Mouse (Mus musculus): Measurements from ENCODE around the gene Rc3h1. TPM values are rescaled to one million over a fixed set of nuclear protein-coding genes. Genes with fewer than 3 reads are reported as not detected.
"Not testable (repeated sequence)": the region's sequence is repeated elsewhere in the genome, so short reads cannot be mapped to it uniquely, and the experiment has no call there.

The Rc3h1 gene
- polyA plus RNA-seq, 1 experiment from 2014 or later, result 5.9 TPM

- H3K4me2 ChIP-seq, result no peak overlapping the region
- ATAC-seq (replicated peaks; ENCODE audit: insufficient number of reproducible peaks, insufficient read depth, low FRiP score, low read depth), result no peak
- H3K36me3 ChIP-seq, result peaks cover 83% of the 10 kb centered on the region
- H3K27me3 ChIP-seq, result no peaks in the 10 kb centered on the region
- no peaks in the 10 kb centered on the region for H3K4me1 ChIP-seq (replicated peaks)
- WGBS, result 93% methylated on average over 7 of the region's 7 CpGs
- H3K4me3 ChIP-seq, result no peak overlapping the region
- no peaks in the 10 kb centered on the region for H3K9me3 ChIP-seq (replicated peaks)
- H3K9ac ChIP-seq, result no peak overlapping the region
- H3K27ac ChIP-seq, result no peak overlapping the region
Measured at GRCm38 (mm10) chr1:160963199-160963598, 57.0 kb downstream of the Rc3h1 start.

GRCm38 (mm10) chr1:160967268-160967667 is 61.0 kb downstream of the Rc3h1 start:
- H3K9me3 ChIP-seq (replicated peaks), result no peaks in the 10 kb centered on the region
- no peak for ATAC-seq (replicated peaks; ENCODE audit: insufficient number of reproducible peaks, insufficient read depth, low FRiP score, low read depth)
- no peaks in the 10 kb centered on the region for H3K4me1 ChIP-seq (replicated peaks)
- H3K9ac ChIP-seq, result no peak overlapping the region
- H3K4me2 ChIP-seq, result no peak overlapping the region
- H3K36me3 ChIP-seq, result peaks cover 66% of the 10 kb centered on the region
- H3K4me3 ChIP-seq, result no peak overlapping the region
- no peak overlapping the region for H3K27ac ChIP-seq
- WGBS, result 77% methylated on average over 1 of the region's 1 CpGs
- no peaks in the 10 kb centered on the region for H3K27me3 ChIP-seq

DNA sequence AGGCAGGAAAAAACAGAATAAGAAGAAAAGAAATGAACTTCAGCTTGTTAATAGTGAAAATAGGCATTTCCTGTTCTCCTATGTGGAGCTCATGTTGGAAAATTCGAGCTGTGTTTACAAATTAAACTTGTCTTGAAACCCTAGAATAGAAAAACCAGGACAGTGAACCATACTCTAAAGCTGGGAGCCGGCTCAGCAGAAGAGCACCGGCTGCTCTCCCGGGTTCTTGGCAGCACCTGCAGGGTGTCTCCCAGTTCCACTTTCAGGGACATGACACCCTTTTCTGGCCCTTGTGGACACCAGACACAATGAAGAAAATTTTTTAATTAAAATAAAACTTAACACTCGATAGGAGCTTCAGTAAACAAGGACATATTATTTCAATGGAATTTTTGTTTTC is 62.4 kb downstream of the Rc3h1 start:
- 78% methylated on average over 5 of the region's 5 CpGs for WGBS
- Histone ChIP-seq H3K36me3 (peaks cover 54% of the 10 kb centered on the region), H3K4me1 (replicated peaks) (no peaks in the 10 kb centered on the region), H3K27ac (no peak overlapping the region), H3K4me3 (no peak overlapping the region), H3K9ac (no peak overlapping the region), H3K9me3 (replicated peaks) (no peaks in the 10 kb centered on the region), H3K4me2 (no peak overlapping the region), H3K27me3 (no peaks in the 10 kb centered on the region)
- no peak for ATAC-seq (replicated peaks; ENCODE audit: insufficient number of reproducible peaks, insufficient read depth, low FRiP score, low read depth)

GRCm38 (mm10) chr1:160978071-160978735 is 72.0 kb downstream of the Rc3h1 start, which contains the start of gene Serpinc1:
Gene Serpinc1, plus strand, starts transcription at chr1:160978585.
- 85% methylated on average over 4 of the region's 4 CpGs for WGBS
- no peaks in the 10 kb centered on the region for H3K9me3 ChIP-seq (replicated peaks)

DNA sequence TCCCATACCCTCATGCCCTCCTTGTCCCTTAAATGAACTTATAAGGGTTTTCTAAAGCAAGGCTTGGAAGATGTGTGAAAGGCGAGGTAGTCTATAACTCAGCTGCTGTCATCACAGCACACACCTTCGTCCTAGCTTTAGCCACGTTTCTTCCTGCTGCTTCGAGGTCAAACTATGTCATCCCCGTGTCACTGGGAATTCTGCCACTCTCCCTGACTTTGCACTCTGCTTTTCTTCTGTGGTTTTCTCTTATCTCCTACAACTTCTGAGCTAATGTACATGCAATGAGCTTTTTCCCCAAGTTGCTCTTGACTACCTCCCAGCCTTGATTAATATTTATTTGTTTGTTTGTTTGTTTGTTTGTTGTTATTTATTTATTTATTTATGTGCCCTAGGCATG is 73.8 kb downstream of the Rc3h1 start:
- 70% methylated on average over 5 of the region's 5 CpGs for WGBS

More at GRCm38 (mm10) chr1:160978071-160978735, 72.0 kb downstream of the Rc3h1 start, which contains the start of gene Serpinc1:
- Histone ChIP-seq H3K27me3 (no peaks in the 10 kb centered on the region), H3K4me3 (no peak within 1 kb of the TSS), H3K27ac (no peak within 1 kb of the TSS), H3K36me3 (peaks cover 6% of the 10 kb centered on the region; the same call in 1 of the 2 replicates), H3K9ac (no peak within 1 kb of the TSS), H3K4me1 (replicated peaks) (no peaks in the 10 kb centered on the region), H3K4me2 (no peak within 1 kb of the TSS)
- no peak for ATAC-seq (replicated peaks; ENCODE audit: insufficient number of reproducible peaks, insufficient read depth, low FRiP score, low read depth)

DNA sequence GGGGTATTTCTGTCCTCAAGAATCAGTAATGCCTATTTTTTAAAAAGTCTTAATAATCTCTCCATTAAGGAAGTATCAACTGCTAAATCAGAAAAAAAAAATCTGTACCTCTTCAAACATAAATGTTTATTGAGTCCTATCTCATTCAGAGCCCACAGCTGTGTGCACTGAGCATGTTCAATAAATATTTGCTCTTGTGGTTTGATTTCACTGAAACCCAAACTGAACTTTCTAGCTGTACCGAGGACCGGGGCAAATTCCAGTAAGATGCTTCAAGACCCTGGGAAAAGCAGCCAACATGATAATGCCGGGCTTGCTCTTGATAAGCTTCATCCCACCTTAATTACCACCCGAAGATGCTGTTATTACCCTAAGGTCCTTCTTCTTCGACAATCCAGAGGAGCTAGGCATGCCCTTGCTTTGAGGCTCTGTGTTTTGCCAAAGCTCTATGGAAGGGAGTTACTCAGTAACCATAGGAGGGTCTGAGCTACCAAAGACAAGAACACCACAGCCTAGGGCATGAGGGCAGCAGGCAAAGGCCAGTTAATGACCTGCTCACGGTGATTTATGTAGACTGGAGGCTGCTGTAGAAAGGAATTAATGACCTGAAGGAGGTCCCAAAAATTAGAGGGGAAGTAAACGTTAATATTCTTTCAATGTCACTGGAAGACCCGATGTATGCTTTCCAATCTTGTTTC is 74.5 kb downstream of the Rc3h1 start:
- 0 out of 2 replicates have a peak, but pooled peaks cover 2% of the 10 kb centered on the region for H3K36me3 ChIP-seq
- ATAC-seq (replicated peaks; ENCODE audit: insufficient number of reproducible peaks, insufficient read depth, low FRiP score, low read depth), result no peak
- no peak overlapping the region for H3K9ac ChIP-seq
- no peak overlapping the region for H3K4me2 ChIP-seq
- no peaks in the 10 kb centered on the region for H3K4me1 ChIP-seq (replicated peaks)
- no peaks in the 10 kb centered on the region for H3K9me3 ChIP-seq (replicated peaks)
- 79% methylated on average over 8 of the region's 8 CpGs for WGBS
- no peaks in the 10 kb centered on the region for H3K27me3 ChIP-seq
- H3K27ac ChIP-seq, result no peak overlapping the region
- H3K4me3 ChIP-seq, result no peak overlapping the region

More for the DNA sequence above, 73.8 kb downstream of the Rc3h1 start:
- H3K27me3 ChIP-seq, result no peaks in the 10 kb centered on the region
- H3K4me2 ChIP-seq, result no peak overlapping the region
- H3K36me3 ChIP-seq, result peaks cover 6% of the 10 kb centered on the region; the same call in 1 of the 2 replicates
- H3K4me3 ChIP-seq, result no peak overlapping the region
- no peaks in the 10 kb centered on the region for H3K4me1 ChIP-seq (replicated peaks)
- no peak for ATAC-seq (replicated peaks; ENCODE audit: insufficient number of reproducible peaks, insufficient read depth, low FRiP score, low read depth)
- no peak overlapping the region for H3K9ac ChIP-seq
- H3K9me3 ChIP-seq (replicated peaks), result no peaks in the 10 kb centered on the region
- H3K27ac ChIP-seq, result no peak overlapping the region

DNA sequence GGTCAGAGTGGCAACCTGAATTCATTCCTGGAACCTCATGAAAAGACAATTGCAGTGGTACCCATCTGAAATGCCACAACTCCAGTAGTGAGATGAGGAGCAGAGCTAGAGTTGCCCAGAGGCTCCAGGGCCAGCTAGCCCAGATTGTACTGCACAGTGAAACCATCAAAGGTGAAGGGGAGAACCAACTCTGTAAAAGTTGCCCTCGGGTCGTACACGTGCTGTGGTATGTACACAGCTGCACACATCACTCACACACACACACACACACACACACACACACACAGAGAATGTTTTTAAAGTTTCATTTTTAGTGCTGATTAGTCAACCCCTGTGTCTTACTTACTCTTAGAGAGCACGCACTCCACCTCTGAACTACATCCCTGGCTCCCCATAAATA is 75.1 kb downstream of the Rc3h1 start:
- H3K9ac ChIP-seq, result no peak overlapping the region
- 0 out of 2 replicates have a peak, but pooled peaks cover 2% of the 10 kb centered on the region for H3K36me3 ChIP-seq
- ATAC-seq (replicated peaks; ENCODE audit: insufficient number of reproducible peaks, insufficient read depth, low FRiP score, low read depth), result no peak
- H3K4me3 ChIP-seq, result no peak overlapping the region
- no peaks in the 10 kb centered on the region for H3K4me1 ChIP-seq (replicated peaks)
- WGBS, result 89% methylated on average over 4 of the region's 4 CpGs
- no peaks in the 10 kb centered on the region for H3K9me3 ChIP-seq (replicated peaks)
- no peak overlapping the region for H3K27ac ChIP-seq
- H3K4me2 ChIP-seq, result no peak overlapping the region
- H3K27me3 ChIP-seq, result no peaks in the 10 kb centered on the region

DNA sequence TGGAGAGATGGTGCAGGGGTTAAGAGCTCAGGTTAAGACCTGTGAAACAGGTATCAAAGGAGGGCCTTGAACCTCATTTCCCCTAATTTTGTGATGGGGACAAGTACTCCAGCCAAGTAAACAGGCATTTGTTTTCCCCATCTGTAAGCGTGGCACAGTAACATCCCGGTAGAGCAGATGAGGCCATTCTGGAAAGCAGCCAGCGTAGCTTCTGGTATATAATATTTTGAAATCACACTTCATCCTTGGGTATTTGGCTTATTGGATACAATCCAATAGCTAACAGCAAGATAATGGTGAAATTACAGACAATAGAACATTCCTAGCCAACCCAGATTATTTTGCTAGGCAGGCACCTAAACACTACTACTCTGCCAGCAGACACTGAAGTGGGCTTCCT is 76.7 kb downstream of the Rc3h1 start:
- no peak overlapping the region for H3K9ac ChIP-seq
- H3K27ac ChIP-seq, result no peak overlapping the region
- 75% methylated on average over 3 of the region's 3 CpGs for WGBS
- no peaks in the 10 kb centered on the region for H3K27me3 ChIP-seq
- ATAC-seq (replicated peaks; ENCODE audit: insufficient number of reproducible peaks, insufficient read depth, low FRiP score, low read depth), result no peak
- no peaks in the 10 kb centered on the region for H3K4me1 ChIP-seq (replicated peaks)
- H3K9me3 ChIP-seq (replicated peaks), result no peaks in the 10 kb centered on the region
- no peak overlapping the region for H3K4me2 ChIP-seq
- 0 out of 2 replicates have a peak, but pooled peaks cover 2% of the 10 kb centered on the region for H3K36me3 ChIP-seq
- H3K4me3 ChIP-seq, result no peak overlapping the region

DNA sequence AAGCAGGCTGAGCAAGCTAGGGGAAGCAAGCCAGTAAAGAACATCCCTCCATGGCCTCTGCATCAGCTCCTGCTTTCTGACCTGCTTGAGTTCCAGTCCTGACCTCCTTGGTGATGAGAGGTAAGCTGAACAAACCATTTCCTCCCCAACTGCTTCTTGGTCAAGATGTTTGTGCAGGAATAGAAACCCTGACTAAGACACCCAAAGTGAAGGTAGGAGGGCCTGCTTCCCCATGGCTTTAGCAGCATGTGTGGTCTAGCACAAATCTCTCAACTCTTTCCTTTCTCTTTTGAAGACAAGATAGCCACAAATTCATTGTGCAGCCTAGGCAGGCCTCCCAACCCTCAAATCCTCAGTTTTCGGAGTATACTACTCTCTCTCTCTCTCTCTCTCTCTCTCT is 78.5 kb downstream of the Rc3h1 start:
- not testable (repeated sequence) for ATAC-seq (replicated peaks; ENCODE audit: insufficient number of reproducible peaks, insufficient read depth, low FRiP score, low read depth)

DNA sequence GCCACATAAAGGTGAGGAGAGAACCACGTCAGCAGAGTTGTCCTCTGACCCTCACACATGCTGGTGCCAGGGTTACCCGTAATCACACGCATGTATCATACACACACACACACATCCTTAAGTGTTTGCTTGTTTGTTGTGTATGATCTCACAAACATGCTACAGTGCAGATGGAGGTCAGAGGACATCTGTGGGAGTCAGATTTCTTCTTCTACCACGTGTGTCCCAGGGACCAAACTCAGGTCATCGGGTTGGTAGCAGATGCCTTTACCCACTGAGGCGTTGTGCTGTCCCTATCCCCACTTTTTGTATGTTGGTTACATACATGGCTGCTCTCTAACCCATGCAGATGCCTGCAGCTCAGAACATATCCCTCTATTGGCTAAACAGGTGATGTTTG is 79.3 kb downstream of the Rc3h1 start:
- H3K9me3 ChIP-seq (replicated peaks), result no peaks in the 10 kb centered on the region
- no peak for ATAC-seq (replicated peaks; ENCODE audit: insufficient number of reproducible peaks, insufficient read depth, low FRiP score, low read depth)
- no peaks in the 10 kb centered on the region for H3K27me3 ChIP-seq
- no peak overlapping the region for H3K27ac ChIP-seq
- no peak overlapping the region for H3K4me2 ChIP-seq
- H3K9ac ChIP-seq, result no peak overlapping the region
- no peaks in the 10 kb centered on the region for H3K36me3 ChIP-seq
- no peak overlapping the region for H3K4me3 ChIP-seq
- H3K4me1 ChIP-seq (replicated peaks), result no peaks in the 10 kb centered on the region
- WGBS, result 77% methylated on average over 6 of the region's 6 CpGs

More for the DNA sequence above, 78.5 kb downstream of the Rc3h1 start:
- not testable (repeated sequence) for H3K36me3 ChIP-seq; H3K27ac ChIP-seq; H3K4me2 ChIP-seq; H3K4me1 ChIP-seq (replicated peaks); H3K9ac ChIP-seq; H3K9me3 ChIP-seq (replicated peaks); H3K4me3 ChIP-seq; H3K27me3 ChIP-seq
- 60% methylated on average over 1 of the region's 1 CpGs for WGBS

DNA sequence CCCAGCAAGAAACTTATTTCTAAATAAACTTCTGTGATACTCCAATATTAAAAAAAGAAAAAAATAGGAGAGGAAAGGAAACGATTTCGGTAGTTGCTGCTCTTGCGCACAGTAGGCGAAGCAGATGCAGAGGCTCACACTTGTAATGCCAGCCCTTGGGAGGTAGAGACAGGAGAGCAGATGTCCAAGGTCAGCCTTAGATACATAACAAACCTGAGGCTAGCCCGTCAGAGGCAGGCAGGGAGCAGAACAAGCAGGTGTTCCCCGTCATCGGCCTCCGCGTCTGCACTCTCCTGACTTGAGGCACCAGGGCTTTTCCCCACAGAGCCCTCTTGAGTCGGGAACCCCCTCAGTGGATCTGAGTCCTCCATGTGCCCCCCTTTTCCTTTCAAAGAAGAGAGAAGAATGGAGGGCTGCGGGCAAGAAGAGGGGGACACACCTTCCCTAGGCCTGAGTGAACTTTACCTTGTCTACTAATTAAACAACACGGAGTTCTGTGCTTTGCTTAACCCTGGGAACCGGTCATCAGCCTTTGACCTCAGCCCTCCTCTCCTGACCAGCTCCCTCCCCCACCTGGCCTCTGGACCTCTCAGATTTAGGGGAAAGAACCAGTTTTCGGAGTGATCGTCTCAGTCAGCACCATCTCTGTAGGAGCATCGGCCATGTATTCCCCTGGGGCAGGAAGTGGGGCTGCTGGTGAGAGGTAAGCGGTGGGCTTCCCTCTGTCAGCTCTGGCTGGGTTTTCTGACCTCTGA is 80.8 kb downstream of the Rc3h1 start:
- no peaks in the 10 kb centered on the region for H3K36me3 ChIP-seq
- H3K27ac ChIP-seq, result no peak overlapping the region
- no peak overlapping the region for H3K4me2 ChIP-seq
- H3K4me3 ChIP-seq, result no peak overlapping the region
- no peaks in the 10 kb centered on the region for H3K4me1 ChIP-seq (replicated peaks)
- no peak overlapping the region for H3K9ac ChIP-seq
- H3K9me3 ChIP-seq (replicated peaks), result no peaks in the 10 kb centered on the region
- H3K27me3 ChIP-seq, result no peaks in the 10 kb centered on the region
- WGBS, result 81% methylated on average over 17 of the region's 17 CpGs
- ATAC-seq (replicated peaks; ENCODE audit: insufficient number of reproducible peaks, insufficient read depth, low FRiP score, low read depth), result no peak

Measured in heart, embryonic 15.5 days (tissue).